Mouse (Mus musculus) kidney, embryonic 16.5 days (tissue): ENCODE results near the gene Bbx. TPM values are rescaled to one million over a fixed set of nuclear protein-coding genes. Genes with fewer than 3 reads are reported as not detected.

ENCODE experiments used
- ATAC-seq: fragments of 200-750 bp; cut with Nextera tagmentation; 2 replicates; pipeline ENCODE4 v1.8.0; 2017; ENCODE audit warnings: moderate TSS enrichment; ENCODE audit not compliant: low FRiP score, low TSS enrichment
- H3K27ac ChIP-seq: fragments of 300-500 bp; sonication (generic); 2 replicates; pipeline ENCODE4 v1.5.1; 2014; ENCODE audit warnings: low read length
- H3K27me3 ChIP-seq: fragments of 300-500 bp; sonication (generic); 2 replicates; pipeline ENCODE4 v1.6.1; 2014; ENCODE audit warnings: low read length, control low read depth, mixed read lengths; ENCODE audit not compliant: insufficient read depth
- H3K36me3 ChIP-seq: fragments of 300-500 bp; sonication (generic); 2 replicates; pipeline ENCODE4 v1.6.1; 2014; ENCODE audit warnings: low read length, control low read depth, mixed read lengths; ENCODE audit not compliant: insufficient read depth
- H3K4me1 ChIP-seq: fragments of 300-500 bp; sonication (generic); 2 replicates; pipeline ENCODE4 v1.6.1; 2014; ENCODE audit warnings: low read length, control low read depth, mixed read lengths; ENCODE audit not compliant: insufficient read depth
- H3K4me2 ChIP-seq: fragments of 300-500 bp; sonication (generic); replicated peaks from 2 replicates; pipeline ENCODE4 v1.6.1; 2014; ENCODE audit warnings: low read depth, low read length
- H3K4me3 ChIP-seq: fragments of 300-500 bp; sonication (generic); 2 replicates; pipeline ENCODE4 v1.5.1; 2014; ENCODE audit warnings: mild to moderate bottlenecking, low read length
- H3K9ac ChIP-seq: fragments of 300-500 bp; sonication (generic); replicated peaks from 2 replicates; pipeline ENCODE4 v1.6.1; 2014; ENCODE audit warnings: low read length
- H3K9me3 ChIP-seq: fragments of 300-500 bp; sonication (generic); 2 replicates; pipeline ENCODE4 v1.6.1; 2016; ENCODE audit warnings: low read length, control low read depth
- WGBS: fragments of 180-500 bp; shearing (Covaris S2); extraction: QIAGEN DNeasy Blood & Tissue Kit; methylation state at CpG from one replicate; pipeline ENCODE4 v1.1.7; 2014; 5-methylcytosine and 5-hydroxymethylcytosine counted together
- polyA plus RNA-seq: library from polyadenylated mRNA; unstranded; fragments of >200 nt; fragmentation: Nextera tagmentation; extraction: Ambion mirVana; gene quantifications from 2 replicates; pipeline ENCODE4 v1.2.1, GENCODE M21; 2015

Gene Bbx
- polyA plus RNA-seq, 1 experiment from 2014 or later = 58.6 TPM

DNA sequence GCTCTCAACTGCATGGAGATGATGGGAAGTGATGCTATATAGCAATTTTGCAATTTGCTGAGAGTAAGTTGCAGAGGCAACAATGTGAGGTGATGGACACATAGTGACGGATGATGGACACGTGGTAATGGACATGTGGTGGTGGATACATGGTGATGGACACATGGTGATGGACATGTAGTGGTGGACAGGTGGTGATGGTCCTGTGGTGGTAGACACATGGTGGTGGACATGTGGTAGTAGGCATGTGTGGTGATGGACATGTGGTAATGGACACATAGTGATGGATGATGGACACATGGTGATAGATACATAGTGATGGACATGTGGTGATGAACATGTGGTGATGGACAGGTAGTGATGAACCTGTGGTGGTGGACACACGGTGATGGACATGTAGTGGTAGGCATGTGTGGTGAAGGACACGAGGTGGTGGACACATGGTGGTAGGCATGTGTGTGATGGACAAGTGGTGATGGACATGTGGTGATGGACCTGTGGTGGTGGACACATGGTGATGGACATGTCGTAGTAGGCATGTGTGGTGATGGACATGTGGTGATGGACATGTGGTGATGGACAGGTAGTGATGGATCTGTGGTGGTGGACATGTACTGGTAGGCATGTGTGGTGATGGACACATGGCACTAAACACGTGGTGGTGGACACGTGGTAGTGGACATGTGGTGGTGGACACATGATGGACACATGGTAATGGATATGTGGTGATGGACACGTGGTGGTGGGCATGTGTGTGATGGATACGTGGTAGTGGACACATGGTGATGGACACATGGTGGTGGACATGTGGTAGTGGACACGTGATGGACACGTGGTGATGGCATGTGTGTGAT, 271.5 kb downstream of the Bbx start:
- no peak overlapping the region for H3K27ac ChIP-seq
- no peak overlapping the region for H3K4me2 ChIP-seq
- H3K4me3 ChIP-seq = no peak overlapping the region
- H3K4me1 ChIP-seq = peaks cover 4% of the 10 kb centered on the region; the same call in 1 of the 2 replicates
- peak; percentile 19; the same call in 1 of the 2 replicates for ATAC-seq
- H3K36me3 ChIP-seq = no peaks in the 10 kb centered on the region
- no peak overlapping the region for H3K9ac ChIP-seq
- H3K27me3 ChIP-seq = no peaks in the 10 kb centered on the region
- 93% methylated on average over 11 of the region's 11 CpGs for WGBS
- no peaks in the 10 kb centered on the region for H3K9me3 ChIP-seq

GRCm38 (mm10) chr16:50158546-50158945, 273.6 kb downstream of the Bbx start:
- Histone ChIP-seq H3K27ac (no peak overlapping the region), H3K36me3 (no peaks in the 10 kb centered on the region), H3K4me2 (no peak overlapping the region), H3K9me3 (peaks cover 3% of the 10 kb centered on the region; the same call in 1 of the 2 replicates), H3K4me3 (no peak overlapping the region), H3K27me3 (no peaks in the 10 kb centered on the region), H3K9ac (no peak overlapping the region), H3K4me1 (peaks cover 3% of the 10 kb centered on the region; the same call in 1 of the 2 replicates)
- ATAC-seq = no peak
- WGBS = 89% methylated on average over 5 of the region's 5 CpGs

- no peak for ATAC-seq
- Histone ChIP-seq H3K27me3 (no peaks in the 10 kb centered on the region), H3K9ac (no peak overlapping the region), H3K4me3 (no peak overlapping the region), H3K27ac (no peak overlapping the region), H3K4me2 (no peak overlapping the region), H3K36me3 (no peaks in the 10 kb centered on the region), H3K9me3 (peaks cover 8% of the 10 kb centered on the region; the same call in 1 of the 2 replicates), H3K4me1 (no peaks in the 10 kb centered on the region)
- WGBS = 78% methylated on average over 4 of the region's 4 CpGs
These were observed 282.6 kb downstream of the Bbx start for GRCm38 (mm10) chr16:50149606-50150005.

DNA sequence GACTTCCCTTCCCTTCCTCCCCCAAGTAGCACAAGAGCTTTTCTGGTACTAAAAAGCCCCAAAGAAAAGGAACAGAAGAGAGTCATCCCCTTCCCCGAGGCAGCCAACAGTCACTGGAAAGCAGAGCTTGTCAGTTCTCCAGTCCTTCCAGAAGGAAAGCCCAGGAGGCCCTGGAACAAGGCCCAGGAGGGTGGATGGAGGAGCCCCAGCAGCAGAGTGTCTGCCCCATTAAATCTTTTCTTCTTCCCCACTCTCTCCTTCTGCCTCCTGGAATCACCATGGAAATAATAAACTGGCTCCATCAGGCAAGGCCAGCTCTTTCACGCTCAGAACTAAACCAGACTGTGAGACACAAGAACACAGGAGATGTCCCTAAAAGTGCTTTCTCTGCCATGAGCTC, 284.3 kb downstream of the Bbx start:
- Histone ChIP-seq H3K9me3 (peaks cover 8% of the 10 kb centered on the region; the same call in 1 of the 2 replicates), H3K4me1 (no peaks in the 10 kb centered on the region), H3K27me3 (no peaks in the 10 kb centered on the region), H3K36me3 (no peaks in the 10 kb centered on the region), H3K4me3 (no peak overlapping the region), H3K9ac (no peak overlapping the region), H3K27ac (no peak overlapping the region), H3K4me2 (no peak overlapping the region)
- no peak for ATAC-seq
- 68% methylated on average over 2 of the region's 2 CpGs for WGBS

Other genes with a start within 250 kb of the Bbx start
- gene Ccdc54, start 158.8 kb upstream of the Bbx start, polyA plus RNA-seq = not detected in 2 replicates